Mouse (Mus musculus) lung, postnatal 0 days (tissue): ENCODE measurements at regions not wholly inside any gene's neighbourhood (a gene's known extent, or its start where the extent isn't known, plus 50 kb on each side); places are given as distances from the start of the nearest gene placed in this dataset.

Experiments used
- ATAC-seq: fragments of 200-750 bp; cut with Nextera tagmentation; 2 replicates; pipeline ENCODE4 v1.8.0; 2017; ENCODE audit warnings: moderate library complexity
- DNase-seq: peaks from one replicate; pipeline ENCODE4 v3.0.0-alpha.2; 2016; ENCODE audit warnings: low spot score
- H3K27ac ChIP-seq: fragments of 300-500 bp; sonication (generic); 2 replicates; pipeline ENCODE4 v1.5.1; 2014; ENCODE audit warnings: antibody characterized with exemption, mild to moderate bottlenecking, low read length, mixed read lengths
- H3K27me3 ChIP-seq: fragments of 300-500 bp; sonication (generic); replicated peaks from 2 replicates; pipeline ENCODE4 v1.6.1; 2014; ENCODE audit warnings: low read length, mixed read lengths; ENCODE audit not compliant: insufficient read depth
- H3K36me3 ChIP-seq: fragments of 300-500 bp; sonication (generic); 2 replicates; pipeline ENCODE4 v1.6.1; 2014; ENCODE audit warnings: low read length, mixed read lengths; ENCODE audit not compliant: insufficient read depth
- H3K4me1 ChIP-seq: fragments of 300-500 bp; sonication (generic); 2 replicates; pipeline ENCODE4 v1.6.1; 2014; ENCODE audit warnings: antibody characterized with exemption, low read depth, low read length, mixed read lengths; ENCODE audit not compliant: insufficient read depth
- H3K4me2 ChIP-seq: fragments of 300-500 bp; sonication (generic); replicated peaks from 2 replicates; pipeline ENCODE4 v1.6.1; 2014; ENCODE audit warnings: low read depth, mild to moderate bottlenecking, low read length, moderate library complexity, mixed read lengths
- H3K4me3 ChIP-seq: fragments of 300-500 bp; sonication (generic); 2 replicates; pipeline ENCODE4 v1.5.1; 2014; ENCODE audit warnings: low read depth, low read length
- H3K9ac ChIP-seq: fragments of 300-500 bp; sonication (generic); replicated peaks from 2 replicates; pipeline ENCODE4 v1.6.1; 2014; ENCODE audit warnings: low read depth, mild to moderate bottlenecking
- H3K9me3 ChIP-seq: fragments of 300-500 bp; sonication (generic); 2 replicates; pipeline ENCODE4 v1.6.1; 2016; ENCODE audit warnings: low read length, mixed read lengths
- CTCF ChIP-seq: IDR thresholded peaks from 2 replicates; pipeline ENCODE4 v1.5.1; 2016; ENCODE audit warnings: antibody characterized with exemption, mild to moderate bottlenecking
- EP300 ChIP-seq: IDR thresholded peaks from 2 replicates; pipeline ENCODE4 v1.6.1; 2016; ENCODE audit warnings: antibody characterized with exemption, mild to moderate bottlenecking, control low read depth
- WGBS: fragments of 180-500 bp; shearing (Covaris S2); extraction: QIAGEN DNeasy Blood & Tissue Kit; methylation state at CpG from one replicate; pipeline ENCODE4 v1.1.7; 2014; 5-methylcytosine and 5-hydroxymethylcytosine counted together

- H3K9me3 ChIP-seq, result no peaks in the 10 kb centered on the region
- 81% methylated on average over 6 of the region's 6 CpGs for WGBS
These were observed 243.7 kb upstream of the Pfn2 start for GRCm38 (mm10) chr3:58091466-58092176.

DNA sequence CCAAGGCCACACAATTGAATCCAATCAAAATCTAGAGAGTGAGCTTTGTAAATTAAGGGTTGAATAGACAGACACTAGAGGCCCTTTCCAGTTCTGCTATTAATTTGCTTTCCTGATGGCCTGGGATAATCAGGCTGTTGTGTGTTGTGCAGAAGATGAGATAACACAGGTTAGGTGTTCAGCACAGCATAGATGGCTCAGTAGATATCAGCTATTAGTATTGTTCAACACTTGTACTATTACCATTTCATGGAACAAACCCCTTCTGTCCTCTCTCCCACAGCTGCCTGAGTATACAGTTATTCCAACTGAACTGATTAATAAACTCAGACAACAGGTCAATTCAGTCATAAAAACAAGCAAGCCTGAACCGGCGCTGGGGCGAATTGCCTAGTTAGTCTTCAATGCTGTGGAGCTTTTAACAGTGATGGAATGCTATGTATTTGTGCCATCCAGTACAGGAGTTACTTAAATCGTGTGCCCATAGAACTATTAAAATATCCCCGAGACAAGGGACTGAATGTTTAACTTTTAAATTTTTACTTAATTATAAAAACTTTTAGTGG is 263.1 kb upstream of the Pfn2 start:
- Histone ChIP-seq H3K4me3 (no peak overlapping the region), H3K4me2 (no peak overlapping the region), H3K9ac (no peak overlapping the region), H3K27me3 (no peaks in the 10 kb centered on the region), H3K4me1 (no peaks in the 10 kb centered on the region), H3K36me3 (no peaks in the 10 kb centered on the region), H3K27ac (no peak overlapping the region), H3K9me3 (no peaks in the 10 kb centered on the region)
- TF ChIP-seq EP300 (no peak), CTCF (no peak)
- ATAC-seq (no peak), DNase-seq (no peak)
- 84% methylated on average over 5 of the region's 5 CpGs for WGBS

More at GRCm38 (mm10) chr3:58091466-58092176, 243.7 kb upstream of the Pfn2 start:
- Histone ChIP-seq H3K9ac (no peak overlapping the region), H3K27ac (no peak overlapping the region), H3K4me1 (no peaks in the 10 kb centered on the region), H3K4me2 (no peak overlapping the region), H3K27me3 (no peaks in the 10 kb centered on the region), H3K36me3 (no peaks in the 10 kb centered on the region), H3K4me3 (no peak overlapping the region)
- ATAC-seq (no peak), DNase-seq (no peak)
- TF ChIP-seq CTCF, result no peak
- TF ChIP-seq EP300, result no peak

DNA sequence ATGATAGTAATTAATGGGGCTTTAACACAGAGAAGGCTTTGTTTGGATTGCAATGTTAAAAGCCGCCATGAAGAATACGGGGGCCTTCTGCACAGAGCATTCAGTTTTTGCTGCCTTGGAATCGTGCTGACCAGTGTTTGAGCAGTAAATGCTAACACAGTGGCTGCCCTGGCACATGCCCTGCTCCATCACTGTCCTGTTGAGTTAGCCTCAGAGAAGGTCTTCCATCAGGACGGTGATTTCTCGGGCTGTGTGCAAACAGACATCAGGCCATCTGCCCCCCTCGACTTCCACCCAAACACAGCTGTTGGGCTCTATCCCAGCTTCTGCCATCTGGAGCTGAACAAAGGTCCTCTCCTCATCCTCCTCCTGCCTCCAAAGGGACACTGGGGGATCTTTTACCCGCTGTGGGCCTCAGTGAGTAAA is 264.6 kb upstream of the Pfn2 start:
- TF ChIP-seq CTCF (no peak), EP300 (no peak)
- no peak for DNase-seq
- 40% methylated on average over 7 of the region's 7 CpGs for WGBS

GRCm38 (mm10) chr3:58113941-58114340 is 266.1 kb upstream of the Pfn2 start:
- Histone ChIP-seq H3K27me3 (no peaks in the 10 kb centered on the region), H3K36me3 (no peaks in the 10 kb centered on the region), H3K4me2 (no peak overlapping the region), H3K4me3 (no peak overlapping the region), H3K4me1 (no peaks in the 10 kb centered on the region), H3K9ac (no peak overlapping the region), H3K9me3 (no peaks in the 10 kb centered on the region), H3K27ac (no peak overlapping the region)
- DNase-seq (no peak), ATAC-seq (no peak)
- WGBS, result 95% methylated on average over 7 of the region's 7 CpGs
- no peak for TF ChIP-seq EP300
- TF ChIP-seq CTCF, result no peak

More for the DNA sequence above, 264.6 kb upstream of the Pfn2 start:
- H3K9me3 ChIP-seq, result no peaks in the 10 kb centered on the region
- H3K27me3 ChIP-seq, result no peaks in the 10 kb centered on the region
- no peak overlapping the region for H3K27ac ChIP-seq
- H3K9ac ChIP-seq, result no peak overlapping the region
- H3K4me3 ChIP-seq, result no peak overlapping the region
- H3K4me2 ChIP-seq, result no peak overlapping the region
- no peaks in the 10 kb centered on the region for H3K4me1 ChIP-seq
- no peaks in the 10 kb centered on the region for H3K36me3 ChIP-seq
- no peak for ATAC-seq

GRCm38 (mm10) chr3:58115511-58115910 is 267.6 kb upstream of the Pfn2 start:
- Histone ChIP-seq H3K4me3 (no peak overlapping the region), H3K9ac (no peak overlapping the region), H3K27me3 (no peaks in the 10 kb centered on the region), H3K4me1 (no peaks in the 10 kb centered on the region), H3K36me3 (no peaks in the 10 kb centered on the region), H3K27ac (no peak overlapping the region), H3K9me3 (no peaks in the 10 kb centered on the region), H3K4me2 (no peak overlapping the region)
- ATAC-seq (no peak), DNase-seq (no peak)
- WGBS, result 60% methylated on average over 1 of the region's 1 CpGs
- TF ChIP-seq EP300, result no peak
- TF ChIP-seq CTCF, result no peak

DNA sequence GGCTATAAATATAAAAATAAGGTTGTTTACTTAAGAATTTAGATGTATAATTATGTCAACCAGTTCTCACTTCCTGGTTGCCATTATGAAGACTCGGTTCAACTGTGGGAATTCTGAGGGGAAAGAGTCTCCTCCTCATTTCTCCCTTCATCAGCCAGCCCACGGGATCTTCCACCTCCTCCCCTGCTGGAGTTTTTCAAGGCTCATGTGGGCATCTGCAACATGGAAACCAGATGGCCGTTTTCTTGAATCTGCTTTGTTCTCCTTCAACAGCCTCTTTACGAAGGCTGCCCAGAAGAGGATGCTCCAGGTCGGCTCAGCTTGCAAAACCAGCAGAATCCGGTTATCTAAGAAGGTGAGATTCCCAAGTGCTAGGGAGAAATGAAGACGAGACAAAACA is 269.0 kb upstream of the Pfn2 start:
- H3K9ac ChIP-seq, result no peak overlapping the region
- no peaks in the 10 kb centered on the region for H3K9me3 ChIP-seq
- DNase-seq (no peak), ATAC-seq (no peak)
- 67% methylated on average over 7 of the region's 7 CpGs for WGBS
- TF ChIP-seq EP300, result no peak
- TF ChIP-seq CTCF, result no peak
- H3K4me1 ChIP-seq, result no peaks in the 10 kb centered on the region
- no peaks in the 10 kb centered on the region for H3K27me3 ChIP-seq
- no peak overlapping the region for H3K27ac ChIP-seq
- no peak overlapping the region for H3K4me3 ChIP-seq
- H3K36me3 ChIP-seq, result no peaks in the 10 kb centered on the region
- H3K4me2 ChIP-seq, result no peak overlapping the region
